Mouse (Mus musculus) ES-Bruce4 (cell line): ENCODE data around the gene Apc2.

Experiments used
- EP300 ChIP-seq: IDR thresholded peaks from 2 replicates; pipeline ENCODE4 v1.6.1; 2011; ENCODE audit warnings: low read depth, low read length; ENCODE audit not compliant: insufficient read depth
- POLR2A ChIP-seq: IDR thresholded peaks from one replicate; pipeline ENCODE4 v1.8.1; 2011; ENCODE audit warnings: low read length; ENCODE audit not compliant: insufficient read depth

DNA sequence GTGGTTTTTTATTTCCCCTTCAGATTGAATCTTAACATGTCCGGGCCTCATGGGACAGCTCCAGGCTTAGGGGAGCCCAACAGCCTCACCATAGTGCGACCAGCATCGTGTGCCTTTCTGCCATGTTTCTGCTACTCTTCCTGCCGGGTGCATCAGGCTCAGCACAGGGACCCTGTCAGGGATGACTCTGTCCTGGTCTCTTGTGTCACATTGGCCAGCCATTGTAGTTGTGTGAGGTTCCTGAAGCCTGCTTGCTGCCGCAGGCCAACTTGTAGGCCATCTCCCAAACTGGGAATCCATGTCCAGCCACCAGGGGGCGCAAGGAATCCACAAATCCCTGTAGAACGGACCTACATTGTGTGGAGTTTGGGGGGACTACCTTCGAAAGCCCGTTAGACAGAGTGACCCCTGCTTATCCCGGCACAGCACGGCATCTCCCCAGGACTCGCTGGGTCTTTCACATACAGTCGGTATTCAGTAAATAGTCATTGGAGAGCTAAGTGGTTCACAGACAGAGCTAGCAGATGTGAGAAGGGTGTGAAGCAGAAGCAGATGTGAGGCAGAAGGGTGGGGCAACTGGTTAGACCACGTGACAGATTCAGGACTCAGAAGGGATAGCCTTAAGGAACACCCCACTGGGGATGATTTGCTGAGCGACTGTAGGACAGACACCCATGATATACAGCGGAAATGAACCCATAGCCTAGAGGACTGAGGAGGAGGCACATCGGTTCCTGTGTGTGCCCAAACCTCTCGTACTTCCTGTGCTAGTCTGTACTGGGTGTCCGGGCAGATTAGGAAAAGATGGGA lies 44.4 kb downstream of the Apc2 start:
- no peak for TF ChIP-seq EP300
- TF ChIP-seq POLR2A, result no peak
